Mouse (Mus musculus) kidney, postnatal 36 days (tissue): ENCODE data around the gene Gpr107.

ENCODE experiments used
- DNase-seq, 2 experiments: peaks; one replicate each; pipeline ENCODE4 v3.0.0; 2021 to 2022; ENCODE audit warnings: mixed read lengths in 2 of 2

The Gpr107 gene

GRCm38 (mm10) chr2:31127899-31128298 is 24.2 kb upstream of the Gpr107 start:
- peak; percentile 42 to 51 for DNase-seq

DNA sequence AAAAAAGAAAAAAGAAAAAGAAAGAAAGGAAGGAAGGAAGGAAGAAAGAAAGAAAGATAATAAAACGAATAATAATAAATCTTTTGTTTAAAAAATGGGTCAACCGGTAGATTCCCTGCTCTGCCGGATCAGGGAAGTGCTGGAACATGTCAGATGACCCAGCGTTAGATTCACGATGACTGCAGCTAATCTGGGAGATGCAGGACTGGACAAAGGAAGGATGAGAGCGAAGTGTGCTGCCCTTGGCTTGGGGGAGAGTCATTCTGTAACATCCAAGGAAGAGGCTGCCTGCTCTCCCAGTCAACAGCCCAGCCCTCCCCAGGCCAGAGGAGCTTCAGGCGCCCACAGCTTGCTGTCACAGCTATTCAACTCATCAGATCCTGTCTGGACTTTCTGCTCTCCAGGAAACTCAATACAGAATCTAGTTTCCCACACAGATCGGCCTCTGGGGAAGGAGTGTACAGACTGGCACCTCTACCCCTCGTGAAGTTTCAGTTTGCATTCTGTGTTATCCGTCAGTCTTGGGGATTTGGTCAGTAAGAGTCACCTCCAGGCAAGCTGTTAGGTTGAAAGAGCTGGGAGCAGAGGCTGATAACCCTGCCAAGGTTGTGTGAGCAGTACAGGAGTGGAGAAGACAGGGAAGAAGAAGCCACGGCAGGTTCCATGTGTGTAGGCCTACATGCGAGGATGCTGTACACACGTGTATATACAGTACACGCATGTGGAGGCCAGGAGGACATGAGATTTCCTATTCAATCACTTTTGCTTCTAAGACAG is 22.2 kb upstream of the Gpr107 start:
- DNase-seq, result no peak

- DNase-seq, result peak; percentile 54 to 67
These were observed 21.3 kb upstream of the Gpr107 start for GRCm38 (mm10) chr2:31130815-31131299.

DNA sequence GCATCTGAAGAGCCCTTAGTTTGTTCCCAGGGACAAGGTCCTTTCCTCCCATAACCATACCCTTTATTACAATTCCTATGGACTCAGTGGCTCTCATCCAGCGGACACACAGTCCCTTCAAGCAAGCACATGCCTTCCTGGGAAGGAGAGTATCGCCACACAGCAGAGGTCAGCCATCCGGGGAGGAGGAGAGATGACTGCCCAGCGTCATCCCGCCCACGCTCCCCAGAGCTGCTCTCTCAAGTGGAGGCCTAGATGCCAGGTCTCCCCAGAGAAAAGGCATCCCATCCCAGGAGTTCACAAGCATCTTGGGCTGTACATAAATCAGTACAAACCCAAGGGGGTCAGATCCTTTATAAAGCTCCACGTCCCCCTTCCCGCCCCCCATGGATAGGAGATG is 19.4 kb upstream of the Gpr107 start:
- peak in 1 of 2 experiments; percentile 42 for DNase-seq

- no peak for DNase-seq
These were observed 18.1 kb upstream of the Gpr107 start for GRCm38 (mm10) chr2:31133981-31134380.

DNA sequence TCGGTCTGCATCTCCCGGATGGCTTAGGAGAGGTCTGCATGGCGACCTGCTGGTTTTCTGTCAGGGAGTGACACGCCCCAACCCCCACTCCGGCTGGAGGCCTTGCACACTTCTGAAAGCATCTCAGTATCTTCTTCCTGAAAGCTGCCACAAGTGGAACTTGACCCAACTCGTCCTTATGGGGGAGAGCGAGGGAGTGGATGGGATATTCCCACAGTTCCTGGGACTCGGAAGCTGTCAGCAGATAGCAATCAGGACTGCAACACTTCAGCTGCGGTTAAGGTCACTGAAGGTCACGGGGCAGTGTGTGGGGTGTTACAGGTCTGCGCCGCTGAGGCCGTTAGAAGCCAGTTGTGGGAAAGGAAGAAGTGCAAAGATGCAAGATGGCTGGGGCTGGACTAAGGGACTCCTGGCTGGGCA is 16.6 kb upstream of the Gpr107 start:
- peak in 1 of 2 experiments; percentile 35 for DNase-seq

GRCm38 (mm10) chr2:31136338-31136737 is 15.8 kb upstream of the Gpr107 start:
- DNase-seq, result peak in 1 of 2 experiments; percentile 53

DNA sequence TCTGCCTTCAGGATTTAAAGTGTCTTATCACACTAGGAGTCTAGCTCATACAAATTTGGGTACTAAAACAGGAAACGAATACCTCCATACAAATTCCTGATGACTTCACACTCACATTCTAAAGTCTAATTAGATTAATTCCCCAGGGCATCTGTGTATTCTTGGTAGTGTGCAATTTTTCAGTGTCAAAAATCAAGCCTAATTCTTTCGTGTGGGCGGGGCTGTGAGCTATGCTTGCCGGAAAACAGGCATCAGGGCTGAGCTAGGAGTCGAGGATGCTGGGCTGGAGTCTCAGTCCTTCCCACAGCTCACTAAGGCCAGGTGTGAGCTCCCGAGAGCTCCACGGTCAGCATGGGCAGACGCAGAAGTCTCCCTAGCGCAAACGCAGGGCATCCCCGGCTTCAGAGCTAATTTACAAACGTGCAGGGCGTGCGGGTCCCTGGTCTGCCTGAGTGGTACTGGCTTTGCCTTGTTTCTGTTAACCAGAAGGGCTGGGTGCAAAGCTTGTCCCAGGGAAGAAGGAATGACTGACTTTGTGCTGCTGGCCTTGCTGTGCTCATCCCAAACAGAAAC is 15.0 kb upstream of the Gpr107 start:
- no peak for DNase-seq

GRCm38 (mm10) chr2:31139174-31139632 is 12.9 kb upstream of the Gpr107 start:
- DNase-seq, result no peak

GRCm38 (mm10) chr2:31139991-31140771 is 11.9 kb upstream of the Gpr107 start:
- DNase-seq, result no peak

DNA sequence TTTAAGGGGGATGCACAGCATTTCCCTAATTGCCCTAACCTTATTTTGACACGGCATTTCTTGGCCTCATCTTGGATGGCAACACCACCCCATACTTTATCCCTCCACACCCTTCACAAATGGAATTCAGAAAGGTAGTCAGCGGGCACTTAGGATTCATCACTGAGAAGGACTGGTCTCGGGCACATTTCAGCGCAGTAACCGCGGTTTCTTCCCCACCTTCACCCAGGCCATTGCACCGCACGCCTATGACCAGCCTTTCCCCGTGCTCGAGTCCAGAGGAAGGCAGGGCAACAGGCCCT is 11.4 kb upstream of the Gpr107 start:
- DNase-seq, result no peak

DNA sequence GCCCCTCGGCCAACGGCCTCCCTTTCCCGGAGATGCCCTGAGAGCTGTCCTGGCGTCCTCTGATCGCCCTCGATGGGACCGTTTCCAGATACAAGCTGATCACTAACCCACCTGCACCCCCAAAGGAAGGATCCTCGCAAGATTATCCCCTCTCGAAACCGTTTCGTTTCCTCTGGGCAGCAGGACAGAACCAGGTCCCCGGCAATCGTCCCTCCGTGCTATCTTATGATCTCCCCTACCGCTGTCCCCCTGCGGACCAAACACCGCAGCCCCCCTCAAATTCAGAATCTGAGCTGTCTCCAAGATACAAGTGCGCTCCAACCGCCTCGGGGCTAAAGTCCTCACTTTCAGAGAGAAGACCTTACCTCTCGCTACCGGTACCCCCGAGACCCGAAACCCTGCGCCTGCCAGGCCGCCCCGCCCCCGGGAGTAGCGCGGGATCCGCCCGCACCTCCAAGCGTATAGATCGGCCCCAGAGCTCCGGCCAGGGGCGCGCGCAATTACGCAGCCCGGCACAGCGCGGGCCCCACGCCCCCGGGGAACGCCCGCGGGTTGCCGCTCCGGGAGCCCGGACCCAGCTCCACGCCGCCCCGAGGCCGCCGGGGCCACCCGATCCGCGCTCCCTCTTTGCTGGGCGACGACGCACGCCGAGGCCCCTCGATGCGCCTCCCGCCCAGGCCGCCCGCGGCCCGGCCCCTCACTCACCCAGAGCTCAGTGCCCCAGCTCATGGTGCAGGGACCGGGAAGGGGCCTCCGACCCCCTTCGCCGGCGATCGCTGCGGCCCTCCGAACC is 10.8 kb upstream of the Gpr107 start:
- DNase-seq, result peak; percentile 46 to 63

GRCm38 (mm10) chr2:31141867-31142454 is 10.2 kb upstream of the Gpr107 start, which contains the start of gene Fnbp1:
Fnbp1 (minus strand) TSS chr2:31142008.
- peak; percentile 87 to 93 for DNase-seq

GRCm38 (mm10) chr2:31142505-31142904 is 9.6 kb upstream of the Gpr107 start:
- peak in 1 of 2 experiments; percentile 41 for DNase-seq

DNA sequence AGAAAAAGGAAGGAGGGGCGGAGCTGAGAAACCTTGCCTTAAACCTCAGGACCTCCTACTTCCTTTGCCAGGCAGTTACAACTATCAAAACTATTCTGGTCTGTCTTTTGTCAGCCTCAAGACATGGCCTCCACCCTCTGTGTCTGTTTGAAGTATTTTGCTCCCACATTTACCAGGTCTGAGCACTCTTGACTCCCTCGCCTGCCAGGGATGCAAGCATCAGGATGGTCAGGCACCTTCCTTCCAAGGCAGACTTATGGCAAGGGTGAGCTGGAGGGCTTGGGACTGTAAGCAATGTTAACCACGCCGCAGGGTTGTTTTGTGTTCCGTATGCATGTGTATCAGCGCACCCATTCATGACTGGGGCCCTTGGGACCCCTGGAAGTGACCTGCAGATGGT is 8.8 kb upstream of the Gpr107 start:
- no peak for DNase-seq

GRCm38 (mm10) chr2:31143768-31144695 is 8.1 kb upstream of the Gpr107 start:
- no peak for DNase-seq

DNA sequence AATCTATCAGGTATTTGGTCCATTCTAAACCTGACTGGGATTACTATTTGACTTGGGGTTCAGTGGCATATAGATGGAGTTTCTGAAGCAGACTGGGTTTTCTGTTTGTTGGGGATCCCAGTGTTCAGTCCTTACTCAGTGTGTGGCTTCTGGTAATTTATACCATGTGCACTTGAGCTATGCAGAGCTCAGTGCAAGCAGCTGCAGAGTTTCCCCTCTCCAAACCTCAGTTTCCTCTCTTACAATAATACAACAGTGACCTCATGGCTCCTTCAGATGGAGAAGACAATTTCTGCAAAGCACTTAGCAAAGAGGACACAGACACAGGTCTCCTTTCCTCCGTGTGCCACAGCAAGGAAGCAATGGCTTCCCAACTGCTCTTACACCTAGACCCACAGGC is 7.2 kb upstream of the Gpr107 start:
- DNase-seq, result no peak

DNA sequence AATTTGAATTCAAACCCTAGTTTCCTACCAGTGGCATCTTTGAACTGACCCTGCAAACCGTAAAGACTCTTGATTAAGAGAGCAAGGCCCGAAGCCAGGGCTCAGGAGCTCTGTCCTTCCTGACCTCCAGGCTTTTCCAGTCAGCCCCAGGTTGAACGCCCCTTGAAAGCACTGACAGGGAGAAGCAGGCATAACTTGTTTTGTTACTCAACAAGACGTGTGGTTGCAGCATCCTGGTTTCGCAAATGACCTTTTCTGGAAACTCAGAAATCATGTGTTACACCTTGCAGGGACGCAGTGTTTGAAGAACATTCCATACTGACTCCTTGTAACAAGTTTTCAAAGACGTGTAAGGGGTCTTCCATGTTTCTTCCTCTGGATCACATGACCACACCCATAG is 5.1 kb upstream of the Gpr107 start:
- no peak for DNase-seq

GRCm38 (mm10) chr2:31150762-31151161 is 1.4 kb upstream of the Gpr107 start:
- peak in 1 of 2 experiments; percentile 55 for DNase-seq

DNA sequence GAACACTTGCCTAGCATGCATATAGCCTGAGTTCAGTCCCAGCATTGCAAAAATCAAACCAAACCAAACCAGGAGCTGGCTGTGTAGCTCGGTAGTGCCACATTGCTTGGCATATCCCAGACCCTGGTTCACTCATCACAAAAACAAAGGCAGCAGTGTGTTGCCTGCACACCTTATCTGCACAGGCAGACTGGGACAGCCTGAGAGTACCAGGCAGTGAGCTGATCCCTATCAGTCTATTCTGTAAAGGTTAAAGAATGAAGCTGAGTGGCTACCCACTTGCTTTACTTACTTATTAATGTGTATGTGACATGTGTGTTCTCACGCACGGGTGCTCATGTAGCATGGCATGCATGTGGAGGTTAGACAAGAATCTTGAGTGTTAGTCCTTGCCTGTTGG is 4.7 kb downstream of the Gpr107 start:
- DNase-seq, result no peak
